Mouse (Mus musculus): ENCODE results near the gene 1700061G19Rik.

DNA sequence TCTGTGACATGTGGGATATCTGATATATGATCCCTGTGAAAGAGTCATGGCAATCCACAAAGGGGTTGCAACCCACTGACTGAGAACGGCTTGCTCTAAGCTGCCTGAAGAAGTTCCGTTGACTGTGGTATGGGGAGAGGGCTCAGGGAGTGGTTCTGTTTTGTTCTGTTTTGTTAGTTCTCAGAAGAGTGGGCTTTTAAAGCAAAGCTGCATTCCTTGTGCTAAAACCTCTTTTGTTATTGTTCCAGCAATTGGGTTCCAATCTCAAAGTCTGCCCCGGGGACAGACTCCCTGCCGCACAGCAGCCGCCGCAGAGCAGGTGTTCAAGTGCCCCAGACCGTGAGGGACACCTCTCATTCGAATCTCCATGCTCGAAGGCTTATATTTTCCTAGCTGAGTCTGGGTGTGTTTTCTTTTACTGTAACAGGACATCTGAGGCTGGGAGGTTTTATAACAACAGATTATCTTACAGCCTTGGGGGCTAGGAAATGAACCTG is 5.7 kb upstream of the 1700061G19Rik start:
- TF ChIP-seq CTCF (IDR thresholded peaks at IDR 0.05; ENCODE audit: extremely low read depth, insufficient read depth, insufficient read length, insufficient replicate concordance) (no peak), POLR2A (IDR thresholded peaks at IDR 0.05; ENCODE audit: low read depth, low read length) (no peak)

Data from spleen, adult 2 months (tissue).